Mouse (Mus musculus) forebrain, embryonic 12.5 days (tissue): ENCODE results near the gene Lmntd1. TPM values are rescaled to one million over a fixed set of nuclear protein-coding genes. Genes with fewer than 3 reads are reported as not detected.

Experiments
- ATAC-seq: fragments of 200-750 bp; cut with Nextera tagmentation; 2 replicates; pipeline ENCODE4 v1.8.0; 2017; ENCODE audit warnings: moderate TSS enrichment; ENCODE audit not compliant: low FRiP score
- H3K27ac ChIP-seq: fragments of 300-500 bp; sonication (generic); 2 replicates; pipeline ENCODE4 v1.5.1; 2016; ENCODE audit warnings: mild to moderate bottlenecking
- H3K27me3 ChIP-seq: fragments of 300-500 bp; sonication (generic); 2 replicates; pipeline ENCODE4 v1.6.1; 2016; ENCODE audit warnings: mild to moderate bottlenecking
- H3K36me3 ChIP-seq: fragments of 300-500 bp; sonication (generic); replicated peaks from 2 replicates; pipeline ENCODE4 v1.6.1; 2016; ENCODE audit warnings: mild to moderate bottlenecking
- H3K4me1 ChIP-seq: fragments of 300-500 bp; sonication (generic); 2 replicates; pipeline ENCODE4 v1.6.1; 2016
- H3K4me2 ChIP-seq: fragments of 300-500 bp; sonication (generic); 2 replicates; pipeline ENCODE4 v1.6.1; 2016; ENCODE audit warnings: mild to moderate bottlenecking, moderate library complexity
- H3K4me3 ChIP-seq: fragments of 300-500 bp; sonication (generic); replicated peaks from 2 replicates; pipeline ENCODE4 v1.5.1; 2016; ENCODE audit warnings: mild to moderate bottlenecking
- H3K9ac ChIP-seq: fragments of 300-500 bp; sonication (generic); 2 replicates; pipeline ENCODE4 v1.6.1; 2016; ENCODE audit warnings: mild to moderate bottlenecking
- H3K9me3 ChIP-seq: fragments of 300-500 bp; sonication (generic); 2 replicates; pipeline ENCODE4 v1.6.1; 2016
- WGBS: fragments of 180-500 bp; shearing (Covaris S2); methylation state at CpG from one replicate; pipeline ENCODE4 v1.1.7; 2016; 5-methylcytosine and 5-hydroxymethylcytosine counted together
- polyA plus RNA-seq: library from polyadenylated mRNA; unstranded; fragments of >200 nt; fragmentation: Nextera tagmentation; extraction: Ambion mirVana; gene quantifications from 2 replicates; pipeline ENCODE4 v1.2.1, GENCODE M21; 2016

Gene Lmntd1
- polyA plus RNA-seq, 1 experiment from 2014 or later, result 0.47 TPM

DNA sequence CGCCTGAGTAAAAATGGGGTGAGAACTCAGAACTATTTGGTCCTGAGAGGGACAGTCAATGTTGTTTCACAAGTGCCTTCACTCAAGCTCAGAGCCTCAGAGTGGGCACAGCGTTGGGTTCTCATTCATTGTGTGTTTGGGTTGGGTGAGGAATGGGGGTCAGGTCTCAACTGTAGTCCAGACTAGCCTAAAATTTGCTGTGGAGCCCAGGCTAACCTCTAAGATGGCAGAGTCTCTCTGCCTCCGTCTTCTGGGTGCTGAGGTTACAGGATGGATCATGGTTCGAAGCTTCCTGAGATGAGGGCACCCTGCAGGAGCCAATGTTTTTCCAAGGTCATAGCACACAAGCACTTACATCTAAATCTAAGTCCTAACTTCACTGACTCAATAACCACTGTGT, 37.4 kb downstream of the Lmntd1 start:
- Histone ChIP-seq H3K27ac (no peak overlapping the region), H3K4me2 (no peak overlapping the region), H3K36me3 (no peaks in the 10 kb centered on the region), H3K9me3 (no peaks in the 10 kb centered on the region), H3K4me1 (peaks cover 17% of the 10 kb centered on the region), H3K4me3 (no peak overlapping the region), H3K9ac (no peak overlapping the region), H3K27me3 (no peaks in the 10 kb centered on the region)
- ATAC-seq, result no peak
- WGBS, result 92% methylated on average over 4 of the region's 4 CpGs

GRCm38 (mm10) chr6:145573250-145574013, 40.7 kb downstream of the Lmntd1 start:
- H3K4me3 ChIP-seq, result no peak overlapping the region
- ATAC-seq, result no peak
- H3K9ac ChIP-seq, result no peak overlapping the region
- no peaks in the 10 kb centered on the region for H3K27me3 ChIP-seq
- H3K9me3 ChIP-seq, result no peaks in the 10 kb centered on the region
- H3K36me3 ChIP-seq, result no peaks in the 10 kb centered on the region
- no peak overlapping the region for H3K27ac ChIP-seq
- 86% methylated on average over 6 of the region's 6 CpGs for WGBS
- no peak overlapping the region for H3K4me2 ChIP-seq
- peaks cover 6% of the 10 kb centered on the region for H3K4me1 ChIP-seq

DNA sequence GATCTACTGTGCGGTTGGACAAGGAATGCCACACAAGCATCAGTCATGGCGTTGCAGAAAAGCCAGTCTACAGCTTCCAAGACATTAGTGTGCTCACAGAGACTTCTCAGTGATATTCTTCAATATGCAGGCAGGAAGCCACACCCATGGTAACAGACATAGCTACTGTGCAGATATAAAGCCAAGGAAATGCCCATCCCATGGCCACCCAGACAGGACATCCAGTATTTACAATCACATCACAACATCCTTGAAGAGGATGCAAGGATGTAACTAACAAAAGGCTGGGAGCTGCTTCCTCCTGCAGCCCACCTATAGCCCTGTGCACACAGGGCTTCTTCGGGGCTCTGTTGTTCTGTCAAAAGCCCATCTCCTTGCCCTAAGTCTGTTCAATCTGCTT, 45.4 kb downstream of the Lmntd1 start:
- Histone ChIP-seq H3K36me3 (no peaks in the 10 kb centered on the region), H3K9me3 (no peaks in the 10 kb centered on the region), H3K9ac (no peak overlapping the region), H3K4me2 (no peak overlapping the region), H3K27me3 (no peaks in the 10 kb centered on the region), H3K27ac (no peak overlapping the region), H3K4me3 (no peak overlapping the region), H3K4me1 (peaks cover 2% of the 10 kb centered on the region)
- no peak for ATAC-seq
- WGBS, result 90% methylated on average over 3 of the region's 3 CpGs

GRCm38 (mm10) chr6:145567832-145568231, 46.3 kb downstream of the Lmntd1 start:
- Histone ChIP-seq H3K4me1 (peaks cover 2% of the 10 kb centered on the region), H3K9me3 (no peaks in the 10 kb centered on the region), H3K4me2 (no peak overlapping the region), H3K27ac (no peak overlapping the region), H3K9ac (no peak overlapping the region), H3K36me3 (no peaks in the 10 kb centered on the region), H3K4me3 (no peak overlapping the region), H3K27me3 (no peaks in the 10 kb centered on the region)
- WGBS, result 89% methylated on average over 3 of the region's 3 CpGs
- ATAC-seq, result no peak

- 86% methylated on average over 8 of the region's 8 CpGs for WGBS
- H3K27ac ChIP-seq, result no peak overlapping the region
- H3K4me2 ChIP-seq, result no peak overlapping the region
- no peaks in the 10 kb centered on the region for H3K36me3 ChIP-seq
- H3K4me1 ChIP-seq, result peaks cover 2% of the 10 kb centered on the region
- H3K4me3 ChIP-seq, result no peak overlapping the region
- ATAC-seq, result no peak
- no peaks in the 10 kb centered on the region for H3K27me3 ChIP-seq
- H3K9ac ChIP-seq, result no peak overlapping the region
- no peaks in the 10 kb centered on the region for H3K9me3 ChIP-seq
Observed at GRCm38 (mm10) chr6:145567296-145567695, 46.8 kb downstream of the Lmntd1 start.

- no peak for ATAC-seq
- Histone ChIP-seq H3K36me3 (no peaks in the 10 kb centered on the region), H3K4me2 (no peak overlapping the region), H3K4me3 (no peak overlapping the region), H3K4me1 (peaks cover 2% of the 10 kb centered on the region), H3K9ac (no peak overlapping the region), H3K9me3 (no peaks in the 10 kb centered on the region), H3K27me3 (no peaks in the 10 kb centered on the region), H3K27ac (no peak overlapping the region)
- 93% methylated on average over 5 of the region's 5 CpGs for WGBS
Observed at GRCm38 (mm10) chr6:145565663-145566062, 48.5 kb downstream of the Lmntd1 start.

DNA sequence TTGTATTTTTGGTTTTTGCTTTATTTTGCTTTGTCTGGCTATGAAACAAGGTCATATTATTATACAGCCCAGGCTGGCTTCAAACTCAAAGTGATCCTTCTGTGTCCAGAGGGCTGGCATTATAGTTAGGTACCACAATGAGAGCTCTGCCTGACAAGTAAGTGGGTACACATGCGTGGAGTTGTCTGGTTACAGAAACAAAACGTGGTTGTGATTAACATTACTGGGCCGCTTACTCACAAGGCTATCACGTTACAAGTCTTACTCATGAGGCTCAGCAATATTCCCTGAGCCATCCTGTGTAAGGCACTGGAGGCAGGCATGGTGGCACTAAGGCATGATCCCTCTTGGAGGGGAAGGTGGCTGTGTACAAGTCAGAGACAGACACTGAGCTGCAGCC, 49.4 kb downstream of the Lmntd1 start:
- Histone ChIP-seq H3K4me3 (no peak overlapping the region), H3K4me2 (no peak overlapping the region), H3K4me1 (peaks cover 2% of the 10 kb centered on the region), H3K9me3 (no peaks in the 10 kb centered on the region), H3K27me3 (no peaks in the 10 kb centered on the region), H3K36me3 (no peaks in the 10 kb centered on the region), H3K27ac (no peak overlapping the region), H3K9ac (no peak overlapping the region)
- no peak for ATAC-seq
- WGBS, result 74% methylated on average over 4 of the region's 4 CpGs

DNA sequence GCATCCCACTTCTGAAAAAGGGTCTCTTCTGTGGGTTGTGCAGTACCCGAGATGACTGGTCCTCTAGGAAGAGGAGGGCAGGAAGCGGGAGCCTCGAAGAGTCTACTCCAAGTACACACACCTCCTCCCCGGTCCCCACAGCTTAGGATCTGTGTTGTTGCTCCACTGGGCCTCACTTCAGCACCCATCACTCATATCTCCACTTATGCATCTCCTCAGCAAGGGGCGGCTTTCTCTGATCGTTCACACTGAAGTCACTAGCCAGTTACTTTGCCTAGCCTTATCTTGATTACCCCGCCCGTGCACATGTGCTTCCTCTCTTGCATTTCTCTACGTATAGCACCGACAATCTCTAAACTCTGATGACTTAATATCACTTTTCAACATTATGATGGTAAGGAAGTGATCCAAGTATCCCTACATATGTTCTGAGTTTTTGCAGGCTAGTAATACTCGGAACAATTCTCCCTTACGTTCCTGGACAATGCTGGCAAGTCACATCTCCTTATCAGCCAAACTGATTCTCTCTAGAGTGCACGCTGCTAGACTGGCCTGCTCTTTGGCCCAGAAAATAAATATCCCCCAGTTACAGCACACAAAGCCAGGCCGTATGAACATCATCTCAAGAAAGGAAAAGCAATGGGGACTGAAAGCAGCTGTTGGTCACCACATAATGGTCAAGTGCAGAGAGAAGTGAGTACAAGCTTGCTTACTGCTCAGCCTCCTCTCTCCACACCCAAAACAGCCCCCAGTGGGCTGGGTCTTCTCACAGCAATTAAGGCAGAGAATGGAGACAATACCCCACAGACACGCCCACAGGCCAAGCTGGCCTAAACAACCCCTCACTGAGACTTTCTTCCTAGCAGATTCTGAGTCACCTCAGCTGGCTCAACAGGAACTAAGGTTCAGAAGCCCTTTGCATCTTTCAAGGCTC, 56.8 kb downstream of the Lmntd1 start:
- H3K27me3 ChIP-seq, result no peaks in the 10 kb centered on the region

GRCm38 (mm10) chr6:145553226-145553625, 60.9 kb downstream of the Lmntd1 start:
- no peak for ATAC-seq
- H3K4me2 ChIP-seq, result no peak overlapping the region
- 70% methylated on average over 7 of the region's 7 CpGs for WGBS
- H3K9me3 ChIP-seq, result no peaks in the 10 kb centered on the region
- no peak overlapping the region for H3K4me3 ChIP-seq
- H3K36me3 ChIP-seq, result no peaks in the 10 kb centered on the region
- no peak overlapping the region for H3K27ac ChIP-seq
- no peak overlapping the region for H3K9ac ChIP-seq
- no peaks in the 10 kb centered on the region for H3K4me1 ChIP-seq
- H3K27me3 ChIP-seq, result no peaks in the 10 kb centered on the region

More for the DNA sequence above, 56.8 kb downstream of the Lmntd1 start:
- Histone ChIP-seq H3K36me3 (no peaks in the 10 kb centered on the region), H3K9ac (no peak overlapping the region), H3K27ac (no peak overlapping the region), H3K4me3 (no peak overlapping the region), H3K4me2 (no peak overlapping the region), H3K4me1 (no peaks in the 10 kb centered on the region), H3K9me3 (no peaks in the 10 kb centered on the region)
- ATAC-seq, result no peak
- WGBS, result 82% methylated on average over 15 of the region's 15 CpGs

DNA sequence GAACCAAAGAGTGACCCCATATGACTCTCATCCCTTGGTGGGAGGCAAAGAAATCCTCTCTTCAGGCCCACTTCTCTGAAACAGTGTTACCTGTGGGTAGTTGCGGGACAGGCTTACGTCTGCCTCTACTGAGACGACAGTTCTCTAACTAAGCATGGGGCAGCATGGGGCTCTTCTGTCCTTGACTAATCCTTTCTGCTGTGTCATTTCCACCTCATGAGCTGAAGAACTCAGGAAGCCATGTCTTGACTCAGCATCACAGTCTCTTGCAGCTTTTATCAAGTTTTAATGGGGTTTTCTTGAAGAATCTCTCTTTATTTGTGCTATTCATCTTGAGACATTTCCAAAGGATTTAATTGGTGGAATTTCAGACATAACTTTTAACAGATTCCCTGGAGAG, 61.3 kb downstream of the Lmntd1 start:
- no peak overlapping the region for H3K4me2 ChIP-seq
- no peaks in the 10 kb centered on the region for H3K27me3 ChIP-seq
- no peaks in the 10 kb centered on the region for H3K36me3 ChIP-seq
- no peak overlapping the region for H3K27ac ChIP-seq
- no peak overlapping the region for H3K4me3 ChIP-seq
- no peaks in the 10 kb centered on the region for H3K9me3 ChIP-seq
- H3K9ac ChIP-seq, result no peak overlapping the region
- WGBS, result 89% methylated on average over 3 of the region's 3 CpGs
- ATAC-seq, result no peak
- no peaks in the 10 kb centered on the region for H3K4me1 ChIP-seq

DNA sequence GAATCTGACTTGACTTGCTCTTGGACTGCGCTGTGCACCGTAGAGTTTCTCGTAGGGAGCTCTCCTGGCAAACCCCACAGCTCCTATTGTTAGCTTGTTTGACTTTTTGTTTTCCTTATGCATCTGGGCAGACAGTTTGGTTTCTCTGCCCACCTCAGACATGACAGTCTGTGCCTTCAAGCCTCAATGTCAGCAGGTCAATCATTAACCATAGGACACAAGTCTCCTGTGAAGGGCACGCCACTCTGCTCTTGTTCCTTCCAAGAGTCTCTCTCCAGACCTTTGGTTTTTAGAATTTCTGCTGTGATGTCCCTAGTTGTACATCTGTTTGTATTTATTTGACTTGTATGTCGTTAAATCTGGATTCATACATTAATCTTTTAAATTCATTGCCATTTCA, 63.1 kb downstream of the Lmntd1 start:
- WGBS, result 93% methylated on average over 5 of the region's 5 CpGs

DNA sequence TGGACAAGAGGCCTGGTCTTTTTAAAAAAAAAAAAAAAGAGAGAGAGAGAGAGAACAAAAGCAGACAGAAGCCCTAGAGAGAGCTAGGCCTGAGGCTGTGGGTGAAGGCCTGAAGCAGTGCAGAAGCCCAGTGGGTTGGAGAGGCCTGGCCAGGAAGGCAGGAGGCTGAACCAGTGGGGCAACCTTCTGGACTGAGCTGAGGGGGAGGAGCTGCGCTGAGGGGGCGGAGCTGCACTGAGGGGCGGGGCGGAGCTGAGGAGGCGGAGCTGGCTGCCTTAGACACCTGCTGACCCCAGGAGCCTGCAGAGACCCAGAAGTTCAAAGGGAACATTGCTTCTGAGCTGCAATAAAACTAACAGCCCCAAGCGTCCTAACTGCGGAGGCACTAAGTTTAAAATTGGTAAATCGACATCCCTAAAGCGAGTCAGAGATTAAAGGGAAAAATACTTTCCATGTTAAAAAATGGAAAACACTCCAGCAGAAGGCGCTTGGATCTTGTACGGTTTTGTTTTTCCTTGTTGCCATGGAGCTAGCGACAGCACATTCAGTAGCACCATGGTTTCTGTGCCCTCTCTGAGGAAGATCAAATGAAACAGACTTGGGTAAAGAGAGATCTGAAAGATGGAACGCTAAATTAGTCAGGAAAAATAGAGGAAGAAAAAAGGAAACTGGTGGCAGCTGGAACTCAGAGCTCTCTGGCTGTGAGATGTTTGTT, 68.0 kb downstream of the Lmntd1 start:
- WGBS, result 27% methylated on average over 13 of the region's 13 CpGs
- no peak overlapping the region for H3K9ac ChIP-seq
- no peak overlapping the region for H3K4me2 ChIP-seq
- H3K4me1 ChIP-seq, result no peaks in the 10 kb centered on the region; the same call in none of the 2 replicates
- H3K27ac ChIP-seq, result peak overlapping the region; percentile 56; the same call in 1 of the 2 replicates
- H3K36me3 ChIP-seq, result no peaks in the 10 kb centered on the region
- peak; percentile 64; the same call in 1 of the 2 replicates for ATAC-seq
- H3K9me3 ChIP-seq, result peaks cover 8% of the 10 kb centered on the region; the same call in 1 of the 2 replicates
- no peaks in the 10 kb centered on the region for H3K27me3 ChIP-seq
- no peak overlapping the region for H3K4me3 ChIP-seq

More for the DNA sequence above, 63.1 kb downstream of the Lmntd1 start:
- H3K4me1 ChIP-seq, result no peaks in the 10 kb centered on the region; the same call in none of the 2 replicates
- H3K9ac ChIP-seq, result no peak overlapping the region
- H3K4me2 ChIP-seq, result no peak overlapping the region
- H3K9me3 ChIP-seq, result no peaks in the 10 kb centered on the region
- no peaks in the 10 kb centered on the region for H3K27me3 ChIP-seq
- no peak overlapping the region for H3K4me3 ChIP-seq
- ATAC-seq, result no peak
- no peak overlapping the region for H3K27ac ChIP-seq
- H3K36me3 ChIP-seq, result no peaks in the 10 kb centered on the region
